Mouse (Mus musculus): ENCODE measurements at regions not wholly inside any gene's neighbourhood (a gene's known extent, or its start where the extent isn't known, plus 50 kb on each side); places are given as distances from the start of the nearest gene placed in this dataset.
A peak's percentile ranks its signal among the peaks of the same experiment; 100 is the strongest.

DNA sequence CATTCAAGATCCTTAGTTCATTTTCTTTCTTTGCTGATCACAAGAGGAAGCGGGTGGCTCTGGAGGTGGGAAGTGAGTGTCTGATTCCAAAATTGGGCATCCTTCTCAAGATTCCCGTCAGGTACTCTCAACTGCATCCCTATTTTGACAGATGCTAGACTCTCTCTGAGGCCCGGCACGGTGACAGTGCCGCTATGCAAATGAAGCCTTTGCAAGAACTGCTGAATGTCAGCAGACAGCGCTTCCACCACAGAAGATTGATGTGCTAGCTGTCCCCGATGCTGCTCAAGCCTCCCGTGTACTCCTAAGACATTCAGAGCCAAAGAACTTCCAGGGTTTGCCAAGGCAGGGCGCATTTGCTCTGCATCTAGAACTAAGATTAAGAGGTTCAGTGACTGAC, 50.9 kb upstream of the Cpne4 start:
- DNase-seq (ENCODE audit: low spot score in 2 of 2), result no peak

DNA sequence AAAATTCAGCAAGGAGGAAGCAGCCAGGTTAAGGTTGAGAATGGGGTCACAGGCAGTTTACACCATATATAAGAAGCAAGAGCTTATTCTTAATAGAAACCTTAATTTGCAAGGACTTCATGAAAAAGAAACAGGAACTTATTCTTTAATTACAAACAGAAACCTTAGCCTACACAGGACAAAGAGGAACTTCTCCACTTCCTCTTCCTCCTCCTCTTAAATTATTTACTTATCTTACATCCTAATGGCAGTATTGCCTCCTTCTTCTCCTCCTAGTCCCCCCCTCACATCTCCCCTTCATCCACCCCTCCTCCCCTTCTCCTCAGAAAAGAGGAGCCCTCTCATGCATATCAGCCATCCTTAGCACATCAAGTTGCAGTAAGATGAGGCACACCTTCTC, 56.4 kb upstream of the Cpne4 start:
- no peak for DNase-seq (ENCODE audit: low spot score in 2 of 2)

DNA sequence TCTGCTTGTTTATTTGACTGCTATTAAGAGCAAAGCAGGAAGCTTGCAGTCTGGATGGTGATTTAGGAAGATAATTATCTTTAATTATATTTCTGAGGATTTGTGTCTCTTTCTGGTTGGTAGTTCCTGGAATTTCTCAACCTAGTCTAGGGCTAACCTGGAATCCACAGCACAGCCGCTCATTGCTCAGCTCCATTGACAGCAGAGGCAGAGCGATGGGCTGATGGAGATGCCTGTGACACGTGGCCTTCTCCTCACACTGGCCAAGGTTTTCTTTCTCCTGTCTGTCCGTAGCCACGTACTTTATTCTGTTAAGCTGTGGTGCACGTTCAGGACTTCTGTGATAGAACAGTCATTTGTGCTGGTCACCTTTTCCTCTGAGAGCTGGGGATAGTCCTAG, 57.7 kb upstream of the Cpne4 start:
- no peak for DNase-seq (ENCODE audit: low spot score in 2 of 2)

DNA sequence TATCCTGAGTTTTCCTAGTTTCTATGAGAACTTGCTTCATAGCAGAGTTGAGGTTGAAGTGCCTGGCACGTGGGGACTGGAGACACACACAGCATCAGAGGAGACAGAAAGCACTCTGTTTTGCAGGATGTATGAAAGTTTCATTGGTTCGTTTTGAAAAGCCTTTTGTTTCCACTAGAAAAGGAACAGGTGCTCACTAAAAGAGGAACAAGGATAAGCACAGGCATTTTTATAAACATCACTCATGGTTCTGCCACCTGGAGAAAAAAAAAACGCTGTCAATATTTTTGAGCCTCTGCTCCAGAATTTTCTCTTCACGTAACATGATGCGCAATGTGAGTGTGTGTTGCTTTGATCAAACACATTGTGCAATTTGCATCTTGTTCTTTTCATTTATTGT, 64.6 kb upstream of the Cpne4 start:
- no peak for DNase-seq (ENCODE audit: low spot score in 2 of 2)

DNA sequence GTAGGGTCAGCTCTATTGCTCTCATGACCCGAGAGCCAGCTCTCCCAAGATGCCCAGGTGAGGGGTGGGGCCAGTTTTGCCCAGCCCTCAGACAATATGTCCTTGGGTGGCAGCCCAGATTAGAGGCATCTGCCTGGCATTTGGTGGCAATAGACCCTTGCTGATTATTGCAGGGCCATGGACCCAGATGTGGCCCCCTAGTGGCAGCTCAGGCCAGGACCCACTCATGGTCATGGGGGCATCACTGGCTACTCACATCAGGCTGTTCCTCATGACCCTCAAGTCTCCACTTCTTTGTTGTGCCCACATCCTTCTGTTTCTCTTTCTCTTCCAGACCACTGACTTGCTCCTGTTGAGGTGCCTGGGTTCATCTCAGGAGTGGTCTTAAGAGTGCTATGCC, 66.4 kb upstream of the Cpne4 start:
- no peak for DNase-seq (ENCODE audit: low spot score in 2 of 2)

DNA sequence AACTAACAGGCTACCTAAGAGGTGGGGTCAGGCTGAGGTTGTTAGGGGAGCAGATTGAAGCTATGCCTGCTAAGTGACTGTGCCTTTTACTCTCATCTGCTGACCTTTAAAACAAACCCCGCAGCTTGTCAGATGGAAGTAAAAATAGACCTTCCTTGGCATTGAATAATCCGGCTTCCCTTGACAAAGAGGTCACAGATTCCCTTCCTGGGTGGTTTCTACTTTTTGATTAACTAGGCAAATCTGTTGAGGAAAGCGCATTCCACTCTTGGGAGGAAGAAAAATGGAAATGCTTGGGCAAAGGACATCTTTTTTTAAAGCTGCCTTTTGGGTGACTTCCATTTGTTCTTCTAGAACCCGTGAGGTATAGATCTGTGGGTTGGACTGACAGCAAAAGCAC, 72.3 kb upstream of the Cpne4 start:
- DNase-seq (ENCODE audit: low spot score in 2 of 2), result no peak

DNA sequence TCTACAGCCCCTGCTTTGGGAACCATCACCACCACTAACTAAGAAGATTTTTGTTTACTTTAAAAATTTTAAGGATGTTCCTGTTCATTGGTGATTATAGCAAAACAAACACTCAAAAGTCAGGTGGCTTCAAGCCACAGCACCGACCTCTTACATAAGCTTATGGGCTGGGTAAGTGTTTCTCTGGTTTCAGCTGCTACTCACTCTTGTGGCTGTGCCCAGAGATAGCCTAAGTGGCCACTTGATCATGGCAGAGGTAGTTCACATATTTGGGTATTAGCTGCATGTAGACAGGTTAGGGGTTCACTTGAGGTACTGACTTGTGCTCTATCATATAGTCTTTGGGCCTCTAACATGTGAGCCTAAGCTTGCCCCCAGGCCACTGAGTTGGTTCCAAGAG, 79.8 kb upstream of the Cpne4 start:
- no peak for DNase-seq (ENCODE audit: low spot score in 2 of 2)

DNA sequence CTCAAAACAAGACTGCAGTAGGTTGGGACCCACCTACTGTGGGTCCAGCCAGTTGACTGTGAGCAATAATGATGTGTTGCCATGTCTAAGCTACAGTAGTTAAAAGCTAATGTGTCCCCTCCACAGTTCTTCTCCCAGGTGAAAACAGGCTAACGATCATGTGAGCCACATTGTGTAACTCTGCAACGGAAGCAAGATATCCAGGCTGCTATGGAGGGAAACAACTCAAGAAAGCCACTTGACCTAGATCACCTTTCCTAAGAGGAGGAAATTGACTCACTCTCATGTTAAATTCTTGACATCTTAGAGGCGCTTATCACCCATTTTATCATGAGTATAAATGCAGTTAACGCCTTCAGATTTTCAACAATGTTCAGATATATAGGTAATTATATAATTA, 83.4 kb upstream of the Cpne4 start:
- no peak for DNase-seq (ENCODE audit: low spot score in 2 of 2)

DNA sequence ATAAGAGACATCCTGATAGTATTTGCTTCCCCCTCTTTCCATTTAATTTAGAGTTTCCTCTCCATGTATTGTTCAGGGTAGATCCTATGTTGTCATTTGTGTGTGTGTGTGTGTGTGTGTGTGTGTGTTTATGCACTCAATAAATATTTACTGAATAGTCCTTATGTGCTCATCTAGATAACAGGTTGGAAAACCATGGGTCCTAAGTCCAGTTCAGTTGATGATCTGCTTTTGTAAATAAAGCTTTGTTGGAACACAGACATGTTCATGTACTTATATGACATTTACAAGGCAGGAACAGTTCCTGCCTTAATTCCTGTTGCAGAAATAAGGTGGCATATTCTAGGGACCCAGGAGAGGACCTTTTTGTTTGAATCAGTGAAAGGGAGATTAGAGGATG, 87.0 kb upstream of the Cpne4 start:
- no peak for DNase-seq (ENCODE audit: low spot score in 2 of 2)

DNA sequence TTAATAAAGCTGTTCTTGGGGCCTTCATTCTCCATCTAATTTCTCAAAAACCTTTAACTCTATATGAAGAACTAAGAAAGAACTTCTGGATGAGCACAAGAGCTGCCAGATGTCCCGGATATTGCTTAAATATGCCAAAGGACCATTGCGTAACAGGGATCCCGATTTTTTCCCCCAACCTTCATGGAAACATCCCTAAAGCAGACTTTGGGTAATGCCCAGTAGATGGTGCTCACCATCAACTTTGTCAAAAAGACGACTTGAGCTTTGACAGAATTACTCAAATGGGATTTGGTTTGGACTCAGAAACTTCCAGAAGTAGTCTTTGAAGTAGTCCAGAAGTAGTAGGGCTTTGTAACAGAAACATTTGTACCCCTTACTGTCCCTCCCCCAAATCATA, 89.5 kb upstream of the Cpne4 start:
- DNase-seq (ENCODE audit: low spot score in 2 of 2), result no peak

DNA sequence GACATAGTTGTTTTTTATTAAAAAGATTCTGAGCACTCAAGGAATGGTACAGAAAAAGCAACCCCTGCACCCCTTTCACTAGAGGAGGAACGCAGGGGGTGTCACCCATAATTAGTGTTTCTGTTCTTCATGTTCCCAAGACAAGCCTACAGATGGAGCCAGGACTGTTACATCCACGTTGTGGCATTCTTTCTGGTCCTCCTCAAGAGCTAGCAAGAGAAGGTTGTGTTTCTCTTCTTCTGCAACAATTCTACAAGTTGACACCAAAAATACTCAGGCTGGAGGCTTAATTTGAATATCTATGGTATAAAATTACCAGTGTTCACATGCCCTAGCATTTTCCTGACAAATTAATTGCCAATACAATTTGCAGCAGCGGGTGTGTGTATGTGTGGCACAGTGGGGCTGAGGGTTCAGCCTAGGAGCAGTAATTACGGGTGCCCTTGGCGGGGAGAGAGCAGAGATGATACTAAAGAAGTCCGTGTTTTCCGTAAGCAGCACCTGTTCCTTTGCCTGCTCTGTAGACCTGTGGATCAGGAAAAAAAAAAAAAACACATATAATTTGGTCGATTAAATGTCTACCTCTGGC, 98.4 kb upstream of the Cpne4 start:
- no peak for DNase-seq (ENCODE audit: low spot score in 2 of 2)

DNA sequence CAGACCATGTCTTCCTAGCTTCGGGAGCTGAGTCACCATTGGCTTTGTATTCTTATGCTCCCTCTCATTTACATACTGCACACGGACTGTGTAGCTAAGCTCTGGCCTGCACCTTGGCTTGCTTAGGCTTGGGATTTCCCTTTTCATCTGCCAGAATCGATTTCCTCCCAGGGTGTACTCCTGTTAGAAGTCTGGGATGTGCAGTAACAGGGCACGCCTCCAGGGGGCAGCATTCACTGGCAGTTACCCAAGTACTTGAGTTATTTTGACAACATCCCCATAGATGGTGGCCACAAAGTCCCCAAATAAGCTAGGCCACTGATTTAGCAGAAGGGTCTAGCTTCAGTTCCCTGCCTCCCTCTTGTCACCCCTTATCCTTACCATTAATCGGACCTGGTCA, 102.2 kb upstream of the Cpne4 start:
- peak in 1 of 2 experiments; percentile 6 for DNase-seq (ENCODE audit: low spot score in 2 of 2)

DNA sequence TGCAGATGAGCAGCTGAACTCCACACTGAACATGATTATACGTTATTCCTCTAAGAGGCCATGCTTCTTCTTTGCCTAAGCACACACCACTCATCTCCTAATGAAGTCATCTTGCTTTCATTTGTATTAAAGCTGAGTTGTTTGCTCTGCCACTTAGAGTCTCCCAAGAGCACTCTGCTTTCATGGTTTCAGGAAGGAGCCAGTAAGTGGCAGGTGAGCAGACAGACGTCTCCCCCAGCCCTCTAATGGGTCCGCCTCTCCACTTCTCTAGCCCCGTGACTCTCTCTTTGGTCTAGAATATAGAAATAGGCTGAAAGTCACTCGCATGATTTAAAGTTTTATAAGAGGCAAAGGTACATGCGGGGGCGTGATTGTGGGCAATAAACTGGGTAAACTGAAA, 103.8 kb upstream of the Cpne4 start:
- no peak for DNase-seq (ENCODE audit: low spot score in 2 of 2)

DNA sequence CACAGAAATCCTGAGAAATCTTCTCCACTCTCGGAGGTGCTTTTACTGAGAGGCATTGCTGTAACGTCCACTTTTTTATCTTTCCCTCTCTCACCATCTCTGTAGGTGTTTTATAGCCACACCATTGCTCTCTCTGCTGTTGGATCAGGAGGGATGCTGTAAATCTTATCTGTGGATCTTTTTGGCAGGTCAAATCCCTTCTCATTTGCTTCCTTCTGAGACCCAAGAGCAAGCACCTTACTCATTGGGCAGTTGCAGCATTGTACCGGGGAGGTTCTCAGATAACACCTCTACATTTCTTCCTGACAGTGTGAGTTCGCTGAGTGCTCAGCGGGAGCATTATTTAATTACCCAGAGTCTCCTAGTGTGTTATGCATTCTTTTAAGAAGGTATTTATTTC, 75.5 kb upstream of the Acpp start:
- no peak for DNase-seq (ENCODE audit: low spot score in 2 of 2)

DNA sequence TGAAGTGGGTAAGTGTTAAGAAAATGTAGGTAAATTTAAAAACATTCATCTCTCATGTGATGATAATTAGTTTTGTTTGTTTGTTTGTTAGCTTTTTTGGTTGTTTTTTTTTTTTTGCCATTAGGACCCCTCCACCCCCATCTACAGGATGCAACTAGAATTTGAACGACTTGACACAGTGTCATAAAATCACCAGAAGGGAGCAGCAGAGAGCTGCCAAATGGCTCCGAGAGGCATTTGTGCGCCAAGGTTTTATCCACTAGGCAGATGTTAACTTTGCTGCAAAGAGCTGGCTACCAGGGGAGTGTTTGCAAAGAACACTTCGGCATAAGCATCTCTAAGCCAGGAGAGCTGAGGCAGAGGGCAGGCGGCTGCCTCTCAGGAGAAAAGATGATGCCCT, 72.7 kb upstream of the Acpp start:
- no peak for DNase-seq (ENCODE audit: low spot score in 2 of 2)

DNA sequence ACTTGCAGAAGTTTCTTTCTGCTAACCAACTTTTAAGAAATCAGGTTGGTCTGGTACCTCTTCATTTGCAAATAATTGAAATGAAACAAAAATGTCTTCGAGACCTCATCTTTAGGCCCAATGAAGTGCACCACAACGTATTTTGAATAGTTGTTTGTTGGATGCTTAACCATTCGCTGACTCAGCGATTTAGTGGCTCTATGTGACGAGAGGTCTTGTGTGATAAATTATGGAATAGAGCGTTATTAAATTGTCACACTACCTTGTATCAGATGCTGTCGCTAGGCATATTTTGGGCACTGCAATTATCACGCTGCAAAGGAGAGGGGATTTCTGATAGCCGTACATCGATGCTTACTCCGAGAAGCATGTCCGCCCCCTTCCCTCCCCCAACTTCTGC, 71.8 kb upstream of the Acpp start:
- DNase-seq (ENCODE audit: low spot score in 2 of 2), result no peak

DNA sequence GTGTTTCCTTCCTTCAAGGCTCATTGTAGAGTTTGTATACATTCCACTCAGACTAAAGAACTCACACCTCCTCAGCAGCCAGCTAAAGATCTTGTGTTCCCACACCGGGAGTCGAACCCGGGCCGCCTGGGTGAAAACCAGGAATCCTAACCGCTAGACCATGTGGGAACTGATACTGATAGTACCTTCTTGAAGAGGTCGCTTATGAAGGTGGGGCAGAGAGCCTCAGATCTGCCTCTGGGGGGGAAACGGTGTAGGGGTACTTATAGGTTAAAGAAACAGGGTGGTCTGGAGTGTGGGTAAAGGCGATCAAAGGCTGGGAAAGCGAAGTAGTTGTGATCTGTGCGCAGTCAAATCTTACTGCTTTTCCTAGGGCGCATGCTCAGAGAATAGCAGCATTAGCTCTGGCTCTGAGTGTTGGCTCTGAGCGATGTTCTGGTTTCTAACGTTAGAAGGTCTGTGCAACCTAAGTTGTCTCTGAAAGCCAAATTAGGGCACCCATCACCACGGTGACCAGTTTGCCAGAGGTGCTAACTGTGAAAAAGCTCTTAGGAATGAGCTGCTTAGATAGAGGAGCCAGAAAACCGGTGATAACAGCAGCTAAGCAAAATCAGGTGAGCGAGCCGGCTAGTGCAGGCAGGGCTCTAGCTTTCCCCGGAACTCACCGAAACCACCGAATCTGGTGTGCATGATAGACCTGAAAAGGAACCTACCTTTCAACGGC, 71.2 kb upstream of the Acpp start:
- DNase-seq (ENCODE audit: low spot score in 2 of 2), result no peak

DNA sequence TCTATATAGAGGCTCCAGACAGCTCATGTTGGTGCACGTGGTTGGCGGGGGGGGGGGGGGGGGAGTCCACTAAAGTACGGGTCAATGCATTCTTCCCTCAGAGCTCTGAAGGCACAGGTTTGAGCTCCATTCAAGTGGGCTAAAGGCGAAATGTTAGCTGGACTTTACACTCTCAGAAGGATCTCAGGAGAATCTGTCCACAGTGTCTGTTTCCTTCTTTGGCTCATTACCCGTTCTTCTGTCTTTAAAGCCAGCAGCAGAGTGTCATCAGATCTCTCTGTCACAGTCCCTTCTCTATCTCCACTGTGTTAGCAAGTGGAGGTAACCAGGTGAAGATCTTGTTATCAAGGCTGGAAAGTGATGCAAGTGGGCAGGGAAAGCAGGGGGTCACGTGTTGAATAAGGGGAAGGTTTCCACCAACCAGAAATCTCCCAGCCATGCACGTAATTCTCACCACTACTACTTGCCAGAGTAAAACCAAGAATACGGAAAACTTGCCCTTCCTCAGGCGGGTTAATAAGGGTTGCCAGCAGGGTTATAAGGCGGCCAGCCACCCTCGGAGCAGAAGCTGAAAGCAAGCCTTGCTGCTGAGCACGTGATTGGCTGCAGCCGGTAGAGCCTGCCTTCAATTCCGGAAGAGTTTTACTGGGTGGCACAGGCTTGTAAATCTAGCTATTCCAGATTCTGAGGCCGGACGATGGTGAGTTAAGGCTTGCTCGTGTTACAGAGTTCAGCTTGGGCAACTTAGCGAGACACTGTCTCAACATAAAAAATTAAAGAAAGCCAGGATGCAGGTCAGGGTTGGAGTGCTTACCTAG, 70.2 kb upstream of the Acpp start:
- no peak for DNase-seq (ENCODE audit: low spot score in 2 of 2)

DNA sequence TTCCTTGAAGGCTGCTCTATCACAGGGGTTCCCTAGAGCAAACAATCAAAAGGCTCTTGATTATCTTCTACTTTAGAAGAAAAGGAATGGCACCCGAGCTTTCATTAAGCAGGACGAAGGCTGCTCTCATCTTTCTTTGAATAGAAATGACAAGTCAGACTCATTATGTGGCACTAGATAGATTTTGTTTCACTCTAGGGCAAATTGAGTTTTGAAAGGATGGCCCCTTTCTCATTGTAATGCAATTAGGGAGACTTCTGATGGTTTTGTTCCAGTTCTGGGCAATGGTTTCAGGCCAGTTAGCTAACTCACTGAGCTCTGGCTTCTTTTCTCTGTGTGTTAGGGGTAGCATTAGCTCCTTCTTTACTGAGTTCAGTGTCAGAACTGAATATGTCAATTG, 69.5 kb upstream of the Acpp start:
- DNase-seq (ENCODE audit: low spot score in 2 of 2), result no peak

DNA sequence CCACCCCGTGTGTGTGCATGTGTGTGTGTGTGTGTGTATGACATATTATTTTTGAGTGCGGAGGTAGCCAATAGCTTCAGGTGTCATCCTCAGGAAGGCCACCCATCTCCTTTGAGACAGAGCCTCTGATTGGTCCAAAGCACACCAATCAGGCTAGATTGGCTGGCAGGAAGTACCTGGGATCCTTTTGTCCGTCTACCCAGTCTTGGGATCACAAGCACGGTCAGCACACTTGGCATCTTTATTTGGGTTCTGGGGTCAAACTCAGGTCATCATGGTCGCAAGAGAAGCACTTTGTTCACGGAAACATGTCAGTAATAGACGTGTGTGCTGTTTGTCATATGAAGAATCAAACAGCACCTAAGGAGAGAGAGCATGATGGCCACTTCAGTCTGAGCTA, 68.9 kb upstream of the Acpp start:
- DNase-seq (ENCODE audit: low spot score in 2 of 2), result no peak

DNA sequence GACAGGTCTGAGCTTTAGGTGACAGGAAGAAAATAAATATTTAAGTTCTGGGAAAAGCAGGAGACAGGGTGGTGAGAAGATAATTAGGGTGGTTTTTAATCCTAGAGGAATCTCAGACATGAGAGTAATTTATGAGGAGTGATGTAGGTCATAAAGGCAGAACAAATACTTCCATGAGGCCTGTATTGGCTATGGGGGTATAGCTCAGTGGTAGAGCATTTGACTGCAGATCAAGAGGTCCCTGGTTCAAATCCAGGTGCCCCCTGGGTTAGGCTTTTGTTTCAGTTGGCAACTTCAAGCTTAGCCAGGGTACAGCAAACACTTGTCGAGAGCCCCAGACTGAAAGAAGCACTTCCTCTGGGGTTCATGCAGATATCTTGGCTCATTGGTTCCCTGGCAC, 66.3 kb upstream of the Acpp start:
- DNase-seq (ENCODE audit: low spot score in 2 of 2), result no peak

DNA sequence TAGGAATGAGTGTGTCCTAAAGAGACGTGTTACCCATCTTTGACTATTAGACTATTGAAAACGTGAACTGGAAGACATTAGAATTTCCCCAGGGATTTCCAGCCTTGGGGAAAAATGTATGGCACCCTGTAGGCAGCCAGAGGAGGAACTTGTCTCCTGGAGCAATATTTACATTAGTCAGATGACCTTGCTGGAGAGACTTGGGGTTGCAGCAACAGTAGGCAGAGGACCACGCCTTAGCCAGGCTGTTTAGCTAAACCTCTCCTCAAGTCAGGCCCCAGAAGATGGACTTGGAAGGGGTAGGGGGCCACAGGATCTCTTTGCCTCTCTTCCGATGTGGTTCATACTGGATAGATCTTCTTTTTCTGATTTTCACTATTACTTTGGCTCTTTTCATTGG, 64.1 kb upstream of the Acpp start:
- no peak for DNase-seq (ENCODE audit: low spot score in 2 of 2)

DNA sequence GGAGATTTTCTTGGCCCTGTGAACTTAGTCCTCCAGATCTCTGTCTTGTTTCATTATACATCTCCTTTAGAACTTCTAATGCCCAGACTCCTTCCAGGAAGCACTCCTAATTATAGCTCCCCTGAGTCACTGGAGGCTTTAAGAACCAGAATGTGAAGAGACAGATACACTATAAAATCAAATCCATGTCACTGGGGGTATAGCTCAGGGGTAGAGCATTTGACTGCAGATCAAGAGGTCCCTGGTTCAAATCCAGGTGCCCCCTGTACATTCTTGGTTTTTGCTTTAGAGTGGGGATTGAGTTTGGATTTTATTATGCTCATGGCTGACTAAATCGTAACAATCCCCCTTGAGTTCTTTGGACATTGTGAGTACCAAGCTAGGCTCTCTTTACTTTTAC, 62.4 kb upstream of the Acpp start:
- DNase-seq (ENCODE audit: low spot score in 2 of 2), result no peak

Measured in spleen, postnatal 14 days (tissue).